Mouse (Mus musculus) kidney, adult 2 months (tissue): Measurements from ENCODE around the gene Zfp36l2. TPM values are rescaled to one million over a fixed set of nuclear protein-coding genes. Genes with fewer than 3 reads are reported as not detected.
A peak's percentile ranks its signal among the peaks of the same experiment; 100 is the strongest.

ENCODE experiments used
- DNase-seq: peaks from one replicate; pipeline ENCODE4 v3.0.0; 2021
- H3K27ac ChIP-seq: fragments of 200-500 bp; 2 replicates; pipeline ENCODE4 v1.5.1; 2012; ENCODE audit warnings: low read depth, low read length, control low read depth, inconsistent platforms; ENCODE audit not compliant: insufficient read depth
- H3K27me3 ChIP-seq: fragments of 200-500 bp; replicated peaks from 2 replicates; pipeline ENCODE4 v1.6.1; 2012; ENCODE audit warnings: mild to moderate bottlenecking, moderate library complexity, low read length, inconsistent platforms; ENCODE audit not compliant: control insufficient read depth, insufficient read depth
- H3K36me3 ChIP-seq: fragments of 200-500 bp; 2 replicates; pipeline ENCODE4 v1.6.1; 2012; ENCODE audit warnings: mild to moderate bottlenecking, moderate library complexity, low read length, inconsistent platforms; ENCODE audit not compliant: control insufficient read depth, insufficient read depth
- H3K4me1 ChIP-seq: fragments of 200-500 bp; 2 replicates; pipeline ENCODE4 v1.6.1; 2011; ENCODE audit warnings: low read length; ENCODE audit not compliant: control insufficient read depth, insufficient read depth
- H3K4me3 ChIP-seq: fragments of 200-500 bp; 2 replicates; pipeline ENCODE4 v1.5.1; 2011; ENCODE audit warnings: mild to moderate bottlenecking, low read depth, low read length, control low read depth; ENCODE audit not compliant: insufficient read depth
- CTCF ChIP-seq: fragments of 200-500 bp; conservative IDR thresholded peaks from 2 replicates; pipeline ENCODE4 v1.5.1; 2011; ENCODE audit warnings: low read depth, mild to moderate bottlenecking, control low read depth, low read length, moderate library complexity, mixed read lengths; ENCODE audit not compliant: insufficient read depth, insufficient read length
- POLR2A ChIP-seq: fragments of 200-500 bp; IDR thresholded peaks from one replicate; pipeline ENCODE4 v1.6.1; 2011; ENCODE audit warnings: low read depth, low read length, control low read depth
- WGBS: fragments of 180-500 bp; shearing (Covaris S2); methylation state at CpG from one replicate; pipeline ENCODE4 v1.1.7; 2018; 5-methylcytosine and 5-hydroxymethylcytosine counted together
- polyA plus RNA-seq: library from polyadenylated mRNA; depleted of rRNA; stranded (reverse); fragments of >200 nt; gene quantifications from 2 replicates; pipeline ENCODE4 v1.2.3, GENCODE M21; 2012

The Zfp36l2 gene
- polyA plus RNA-seq, 1 experiment: 34.3 TPM

- Histone ChIP-seq H3K4me3 (no peak overlapping the region), H3K4me1 (peaks cover 27% of the 10 kb centered on the region), H3K27me3 (no peaks in the 10 kb centered on the region), H3K36me3 (peaks cover 17% of the 10 kb centered on the region), H3K27ac (peak overlapping the region; percentile 86)
- 18% methylated on average over 16 of the region's 16 CpGs for WGBS
- DNase-seq: peak; percentile 64
- no peak for TF ChIP-seq POLR2A
- no peak for TF ChIP-seq CTCF
These were observed 5.2 kb downstream of the Zfp36l2 start for GRCm38 (mm10) chr17:84182311-84183271.

GRCm38 (mm10) chr17:84181502-84182310 is 6.0 kb downstream of the Zfp36l2 start:
- H3K27me3 ChIP-seq: no peaks in the 10 kb centered on the region
- no peak overlapping the region; the same call in 1 of the 2 replicates for H3K4me3 ChIP-seq
- TF ChIP-seq POLR2A (no peak), CTCF (no peak)
- H3K36me3 ChIP-seq: peaks cover 17% of the 10 kb centered on the region
- peak; percentile 80 for DNase-seq
- 59% methylated on average over 18 of the region's 18 CpGs for WGBS
- H3K4me1 ChIP-seq: peaks cover 27% of the 10 kb centered on the region
- peak overlapping the region; percentile 86 for H3K27ac ChIP-seq

DNA sequence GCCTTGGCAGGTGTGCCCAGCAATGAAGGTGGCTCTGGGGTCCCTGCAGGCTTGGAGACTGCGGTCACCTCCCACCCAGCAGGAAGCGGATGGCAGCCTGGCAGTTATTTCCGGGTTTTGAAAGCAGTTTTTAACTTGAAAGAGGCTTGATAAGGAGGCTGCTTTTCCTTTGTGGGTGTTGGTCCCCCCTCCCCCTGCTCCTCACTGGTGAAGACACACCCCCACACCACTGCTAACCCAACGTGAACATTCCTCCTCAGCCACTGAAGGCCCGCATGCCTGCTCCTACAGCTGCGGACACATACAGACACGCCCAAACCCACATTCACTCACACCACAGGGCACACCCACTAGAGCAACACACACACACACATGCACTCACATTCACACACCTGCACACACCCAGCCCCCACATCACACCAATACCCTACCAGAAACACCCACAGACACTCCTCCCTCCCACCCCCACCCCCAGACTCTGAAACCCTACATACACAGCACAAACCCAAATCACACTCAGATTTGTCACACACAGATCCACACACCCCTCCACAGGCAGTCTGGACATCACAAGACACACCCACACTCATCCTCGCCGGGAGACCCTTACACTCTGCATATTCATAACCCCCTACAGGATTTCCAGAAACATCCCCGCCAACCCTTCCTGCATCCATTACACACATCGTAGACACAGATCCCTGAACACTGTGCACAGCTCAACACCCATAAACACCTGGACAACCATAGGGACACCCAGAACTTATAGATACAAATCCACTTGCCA is 6.8 kb downstream of the Zfp36l2 start:
- TF ChIP-seq CTCF (no peak), POLR2A (no peak)
- Histone ChIP-seq H3K4me3 (no peak overlapping the region), H3K27ac (peak overlapping the region; percentile 86), H3K27me3 (no peaks in the 10 kb centered on the region), H3K4me1 (peaks cover 27% of the 10 kb centered on the region), H3K36me3 (peaks cover 10% of the 10 kb centered on the region)
- peak; percentile 62 for DNase-seq
- WGBS: 41% methylated on average over 11 of the region's 11 CpGs

DNA sequence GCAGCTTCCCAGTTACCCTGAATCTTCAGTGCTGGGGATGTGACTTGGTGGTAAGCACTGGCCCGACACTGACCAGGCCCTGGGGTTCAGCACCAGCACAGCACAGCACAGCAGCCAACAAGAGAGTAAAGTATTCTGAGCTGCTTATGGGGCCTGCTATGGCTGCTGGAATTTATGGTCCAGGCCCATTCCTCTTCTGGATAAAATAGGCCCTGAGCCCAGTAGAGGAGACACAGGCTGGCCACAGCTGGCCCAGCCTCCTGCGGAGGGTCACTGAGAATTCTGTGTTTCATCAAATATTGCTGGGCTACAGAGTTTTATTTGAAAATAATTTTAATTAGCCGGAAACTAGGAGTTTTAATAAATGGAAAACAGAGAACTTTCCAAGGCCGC is 7.8 kb downstream of the Zfp36l2 start:
- TF ChIP-seq CTCF (no peak), POLR2A (no peak)
- H3K27ac ChIP-seq: 0 out of 2 replicates have a peak overlapping the region, but pooled peaks have one; percentile 3
- 71% methylated on average over 4 of the region's 4 CpGs for WGBS

GRCm38 (mm10) chr17:84179026-84179972 is 8.4 kb downstream of the Zfp36l2 start:
- 0 out of 2 replicates have a peak overlapping the region, but pooled peaks have one; percentile 3 for H3K27ac ChIP-seq
- 92% methylated on average over 17 of the region's 17 CpGs for WGBS
- no peak for DNase-seq
- H3K4me3 ChIP-seq: no peak overlapping the region
- H3K4me1 ChIP-seq: peaks cover 27% of the 10 kb centered on the region
- H3K36me3 ChIP-seq: no peaks in the 10 kb centered on the region
- H3K27me3 ChIP-seq: no peaks in the 10 kb centered on the region
- no peak for TF ChIP-seq POLR2A
- no peak for TF ChIP-seq CTCF

More for the DNA sequence above, 7.8 kb downstream of the Zfp36l2 start:
- Histone ChIP-seq H3K27me3 (no peaks in the 10 kb centered on the region), H3K4me1 (peaks cover 27% of the 10 kb centered on the region), H3K36me3 (peaks cover 2% of the 10 kb centered on the region; the same call in 1 of the 2 replicates), H3K4me3 (no peak overlapping the region)
- peak; percentile 39 for DNase-seq
